Mouse (Mus musculus) erythroblast, embryonic 14.5 days (primary cell): ENCODE results near the gene 2510002D24Rik.

Source experiments
- GATA1 ChIP-seq: IDR thresholded peaks from 2 replicates; pipeline ENCODE4 v1.6.1; 2012; ENCODE audit warnings: low read length, inconsistent platforms, mixed read lengths
- TAL1 ChIP-seq: IDR thresholded peaks from 3 replicates; pipeline ENCODE4 v1.6.1; 2012; ENCODE audit warnings: low read length, inconsistent platforms, mixed read lengths

DNA sequence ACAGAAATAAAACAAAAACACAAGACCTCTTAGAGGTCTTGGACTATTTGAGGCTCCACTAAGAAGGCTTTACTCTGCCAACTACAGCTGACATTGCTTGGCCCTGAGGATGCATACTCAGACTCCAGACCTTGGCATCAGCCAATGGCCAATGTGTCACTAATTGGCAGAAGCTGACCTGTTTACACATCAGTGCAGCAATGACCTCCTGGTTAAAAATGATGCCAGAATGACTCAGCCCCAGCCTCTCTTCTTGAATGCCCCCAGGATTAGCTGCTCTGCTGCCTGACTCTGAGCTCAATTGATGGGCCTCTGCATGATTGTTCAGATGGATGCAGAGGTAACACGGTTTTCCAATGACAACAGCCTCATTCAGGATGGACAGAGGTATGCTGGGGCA, 23.8 kb downstream of the 2510002D24Rik start:
- TF ChIP-seq GATA1: no peak
- no peak for TF ChIP-seq TAL1
